Mouse (Mus musculus): ENCODE results near the gene Tomm34. TPM values are rescaled to one million over a fixed set of nuclear protein-coding genes. Genes with fewer than 3 reads are reported as not detected.
A peak's percentile ranks its signal among the peaks of the same experiment; 100 is the strongest.
"Not testable (repeated sequence)": the region's sequence is repeated elsewhere in the genome, so short reads cannot be mapped to it uniquely, and the experiment has no call there.

Tomm34 gene
- polyA plus RNA-seq, 1 experiment from 2014 or later = 60.7 TPM

- WGBS = 69% methylated on average over 8 of the region's 8 CpGs
- no peak overlapping the region for H3K4me2 ChIP-seq (ENCODE audit: low read length)
- H3K9ac ChIP-seq (ENCODE audit: low read length) = no peak overlapping the region
- peaks cover 26% of the 10 kb centered on the region for H3K36me3 ChIP-seq (ENCODE audit: control insufficient read depth, insufficient read depth, low read length)
- no peak overlapping the region for H3K27ac ChIP-seq (replicated peaks in 1 of 2; ENCODE audit: control insufficient read depth in 1 of 2, insufficient read depth in 1 of 2, low read depth in 2 of 2, low read length in 2 of 2)
- ATAC-seq (ENCODE audit: insufficient number of reproducible peaks, insufficient read depth, low FRiP score, low read depth) = no peak
- H3K4me1 ChIP-seq (ENCODE audit: control insufficient read depth in 2 of 2, insufficient read depth in 2 of 2, low read length in 2 of 2) = peaks cover 6 to 11% of the 10 kb centered on the region in 2 experiments
- no peak overlapping the region for H3K4me3 ChIP-seq (ENCODE audit: control insufficient read depth in 1 of 2, insufficient read depth in 1 of 2, low read depth in 1 of 2, low read length in 2 of 2)
- no peaks in the 10 kb centered on the region for H3K27me3 ChIP-seq (ENCODE audit: control insufficient read depth, insufficient read depth, low read length)
- no peaks in the 10 kb centered on the region for H3K9me3 ChIP-seq (ENCODE audit: control insufficient read depth, low read length)
Observed at GRCm38 (mm10) chr2:164076874-164077425, 6.0 kb upstream of the Tomm34 start.

GRCm38 (mm10) chr2:164075088-164075487 is 4.1 kb upstream of the Tomm34 start:
- no peaks in the 10 kb centered on the region for H3K9me3 ChIP-seq (ENCODE audit: control insufficient read depth, low read length)
- no peaks in the 10 kb centered on the region for H3K27me3 ChIP-seq (ENCODE audit: control insufficient read depth, insufficient read depth, low read length)
- H3K27ac ChIP-seq (replicated peaks in 1 of 2; ENCODE audit: control insufficient read depth in 1 of 2, insufficient read depth in 1 of 2, low read depth in 2 of 2, low read length in 2 of 2) = no peak overlapping the region
- H3K9ac ChIP-seq (ENCODE audit: low read length) = peak overlapping the region; percentile 79
- H3K4me2 ChIP-seq (ENCODE audit: low read length) = peak overlapping the region; percentile 92
- ATAC-seq (ENCODE audit: insufficient number of reproducible peaks, insufficient read depth, low FRiP score, low read depth) = no peak
- H3K36me3 ChIP-seq (ENCODE audit: control insufficient read depth, insufficient read depth, low read length) = peaks cover 8% of the 10 kb centered on the region
- H3K4me1 ChIP-seq (ENCODE audit: control insufficient read depth in 2 of 2, insufficient read depth in 2 of 2, low read length in 2 of 2) = peaks cover 8 to 11% of the 10 kb centered on the region in 2 experiments
- 38% methylated on average over 5 of the region's 5 CpGs for WGBS
- peak overlapping the region; percentile 24 to 86; a peak in 3 of 4 replicates for H3K4me3 ChIP-seq (ENCODE audit: control insufficient read depth in 1 of 2, insufficient read depth in 1 of 2, low read depth in 1 of 2, low read length in 2 of 2)

- Histone ChIP-seq H3K4me2 (ENCODE audit: low read length) (peak overlapping the region; percentile 92), H3K27me3 (ENCODE audit: control insufficient read depth, insufficient read depth, low read length) (no peaks in the 10 kb centered on the region), H3K27ac (replicated peaks in 1 of 2; ENCODE audit: control insufficient read depth in 1 of 2, insufficient read depth in 1 of 2, low read depth in 2 of 2, low read length in 2 of 2) (peak overlapping the region; percentile 54 to 60; a peak in 1 of 4 replicates), H3K9ac (ENCODE audit: low read length) (peak overlapping the region; percentile 79), H3K4me1 (ENCODE audit: control insufficient read depth in 2 of 2, insufficient read depth in 2 of 2, low read length in 2 of 2) (peaks cover 8 to 21% of the 10 kb centered on the region in 2 experiments), H3K9me3 (ENCODE audit: control insufficient read depth, low read length) (no peaks in the 10 kb centered on the region), H3K36me3 (ENCODE audit: control insufficient read depth, insufficient read depth, low read length) (no peaks in the 10 kb centered on the region), H3K4me3 (ENCODE audit: control insufficient read depth in 1 of 2, insufficient read depth in 1 of 2, low read depth in 1 of 2, low read length in 2 of 2) (peak overlapping the region; percentile 86 to 97)
- ATAC-seq (ENCODE audit: insufficient number of reproducible peaks, insufficient read depth, low FRiP score, low read depth) = peak; percentile 77
- WGBS = under 1% methylated on average over 48 of the region's 48 CpGs
Observed at GRCm38 (mm10) chr2:164073918-164074578, 3.1 kb upstream of the Tomm34 start.

- no peak overlapping the region for H3K27ac ChIP-seq (replicated peaks in 1 of 2; ENCODE audit: control insufficient read depth in 1 of 2, insufficient read depth in 1 of 2, low read depth in 2 of 2, low read length in 2 of 2)
- H3K27me3 ChIP-seq (ENCODE audit: control insufficient read depth, insufficient read depth, low read length) = no peaks in the 10 kb centered on the region
- no peak for ATAC-seq (ENCODE audit: insufficient number of reproducible peaks, insufficient read depth, low FRiP score, low read depth)
- 83% methylated on average over 7 of the region's 7 CpGs for WGBS
- no peaks in the 10 kb centered on the region for H3K9me3 ChIP-seq (ENCODE audit: control insufficient read depth, low read length)
- H3K4me2 ChIP-seq (ENCODE audit: low read length) = no peak overlapping the region
- peaks cover 8 to 24% of the 10 kb centered on the region in 2 experiments for H3K4me1 ChIP-seq (ENCODE audit: control insufficient read depth in 2 of 2, insufficient read depth in 2 of 2, low read length in 2 of 2)
- H3K9ac ChIP-seq (ENCODE audit: low read length) = no peak overlapping the region
- H3K4me3 ChIP-seq (ENCODE audit: control insufficient read depth in 1 of 2, insufficient read depth in 1 of 2, low read depth in 1 of 2, low read length in 2 of 2) = no peak overlapping the region
- H3K36me3 ChIP-seq (ENCODE audit: control insufficient read depth, insufficient read depth, low read length) = 0 out of 2 replicates have a peak, but pooled peaks cover 4% of the 10 kb centered on the region
Observed at GRCm38 (mm10) chr2:164073120-164073519, 2.2 kb upstream of the Tomm34 start.

- H3K4me1 ChIP-seq (ENCODE audit: control insufficient read depth in 2 of 2, insufficient read depth in 2 of 2, low read length in 2 of 2) = peaks cover 8 to 24% of the 10 kb centered on the region in 2 experiments
- H3K4me3 ChIP-seq (ENCODE audit: control insufficient read depth in 1 of 2, insufficient read depth in 1 of 2, low read depth in 1 of 2, low read length in 2 of 2) = no peak overlapping the region
- no peak for ATAC-seq (ENCODE audit: insufficient number of reproducible peaks, insufficient read depth, low FRiP score, low read depth)
- no peak overlapping the region for H3K9ac ChIP-seq (ENCODE audit: low read length)
- H3K9me3 ChIP-seq (ENCODE audit: control insufficient read depth, low read length) = no peaks in the 10 kb centered on the region
- H3K27me3 ChIP-seq (ENCODE audit: control insufficient read depth, insufficient read depth, low read length) = no peaks in the 10 kb centered on the region
- no peak overlapping the region for H3K4me2 ChIP-seq (ENCODE audit: low read length)
- no peak overlapping the region for H3K27ac ChIP-seq (replicated peaks in 1 of 2; ENCODE audit: control insufficient read depth in 1 of 2, insufficient read depth in 1 of 2, low read depth in 2 of 2, low read length in 2 of 2)
- 84% methylated on average over 2 of the region's 2 CpGs for WGBS
- 0 out of 2 replicates have a peak, but pooled peaks cover 5% of the 10 kb centered on the region for H3K36me3 ChIP-seq (ENCODE audit: control insufficient read depth, insufficient read depth, low read length)
Observed at GRCm38 (mm10) chr2:164072109-164072508, 1.1 kb upstream of the Tomm34 start.

- peaks cover 11% of the 10 kb centered on the region for H3K36me3 ChIP-seq (ENCODE audit: control insufficient read depth, insufficient read depth, low read length)
- H3K4me1 ChIP-seq (ENCODE audit: control insufficient read depth in 2 of 2, insufficient read depth in 2 of 2, low read length in 2 of 2) = peaks cover 8 to 24% of the 10 kb centered on the region in 2 experiments
- peak overlapping the region; percentile 46 to 73; a peak in 2 of 4 replicates for H3K27ac ChIP-seq (replicated peaks in 1 of 2; ENCODE audit: control insufficient read depth in 1 of 2, insufficient read depth in 1 of 2, low read depth in 2 of 2, low read length in 2 of 2)
- 77% methylated on average over 11 of the region's 11 CpGs for WGBS
- peak overlapping the region; percentile 13 to 97; a peak in 3 of 4 replicates for H3K4me3 ChIP-seq (ENCODE audit: control insufficient read depth in 1 of 2, insufficient read depth in 1 of 2, low read depth in 1 of 2, low read length in 2 of 2)
- H3K4me2 ChIP-seq (ENCODE audit: low read length) = peak overlapping the region; percentile 93
- ATAC-seq (ENCODE audit: insufficient number of reproducible peaks, insufficient read depth, low FRiP score, low read depth); H3K27me3 ChIP-seq (ENCODE audit: control insufficient read depth, insufficient read depth, low read length); H3K9me3 ChIP-seq (ENCODE audit: control insufficient read depth, low read length); H3K9ac ChIP-seq (ENCODE audit: low read length): not testable (repeated sequence)
Observed at GRCm38 (mm10) chr2:164071437-164071820, 460 bp upstream of the Tomm34 start.

- Histone ChIP-seq H3K9me3 (ENCODE audit: control insufficient read depth, low read length) (no peaks in the 10 kb centered on the region), H3K27me3 (ENCODE audit: control insufficient read depth, insufficient read depth, low read length) (no peaks in the 10 kb centered on the region), H3K4me2 (ENCODE audit: low read length) (peak within 1 kb of the TSS; percentile 93), H3K36me3 (ENCODE audit: control insufficient read depth, insufficient read depth, low read length) (peaks cover 22% of the 10 kb centered on the region), H3K4me3 (ENCODE audit: control insufficient read depth in 1 of 2, insufficient read depth in 1 of 2, low read depth in 1 of 2, low read length in 2 of 2) (peak within 1 kb of the TSS; percentile 90 to 97), H3K27ac (replicated peaks in 1 of 2; ENCODE audit: control insufficient read depth in 1 of 2, insufficient read depth in 1 of 2, low read depth in 2 of 2, low read length in 2 of 2) (peak within 1 kb of the TSS; percentile 69 to 73), H3K4me1 (ENCODE audit: control insufficient read depth in 2 of 2, insufficient read depth in 2 of 2, low read length in 2 of 2) (peaks cover 6 to 21% of the 10 kb centered on the region in 2 experiments), H3K9ac (ENCODE audit: low read length) (peak within 1 kb of the TSS; percentile 91)
- WGBS = under 1% methylated on average over 45 of the region's 45 CpGs
- ATAC-seq (ENCODE audit: insufficient number of reproducible peaks, insufficient read depth, low FRiP score, low read depth) = peak; percentile 44; the same call in 1 of the 2 replicates
Observed at GRCm38 (mm10) chr2:164070142-164070764, 716 bp downstream of the Tomm34 start, which contains the start of gene Stk4. Gene Stk4, plus strand, starts transcription at chr2:164070322.

All from heart, embryonic 14.5 days (tissue).